Mouse (Mus musculus): Measurements from ENCODE around the gene Paf1.

DNA sequence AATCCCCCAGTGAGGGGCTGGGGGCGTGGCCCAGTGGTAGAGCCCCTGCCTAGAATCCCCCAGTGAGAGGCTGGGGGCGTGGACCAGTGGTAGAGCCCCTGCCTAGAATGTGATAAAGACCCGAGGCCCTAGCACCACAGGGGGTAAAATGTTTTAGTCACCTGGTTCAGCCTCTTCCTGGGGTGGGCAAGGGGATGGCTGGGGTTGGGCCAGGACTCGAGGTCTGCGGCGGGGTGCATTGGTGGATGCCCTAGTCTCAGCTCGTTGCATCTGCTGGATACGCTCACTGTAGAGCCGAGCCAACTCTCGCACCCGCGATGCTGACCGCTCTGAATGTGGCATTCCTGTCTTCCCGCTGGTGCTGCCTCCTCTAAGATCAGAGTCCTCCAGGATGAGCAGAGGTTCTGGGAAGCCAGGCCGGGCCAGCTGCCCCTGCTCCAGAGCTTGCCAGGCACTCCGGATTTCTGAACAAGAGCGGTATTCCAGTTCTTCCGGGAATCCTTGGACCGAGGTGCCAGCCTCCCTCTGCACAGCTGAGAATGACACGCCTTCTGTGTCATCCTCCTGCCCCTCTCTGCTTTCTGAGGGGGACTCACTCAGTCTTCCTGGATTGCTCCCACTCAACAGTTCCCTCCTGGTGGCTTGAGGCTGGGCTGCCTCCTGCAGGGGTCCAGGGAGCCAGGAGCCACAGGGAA, 31.0 kb upstream of the Paf1 start:
- TF ChIP-seq CTCF (IDR thresholded peaks at IDR 0.05; ENCODE audit: insufficient read depth, low read length): no peak
- TF ChIP-seq POLR2A (IDR thresholded peaks at IDR 0.05; ENCODE audit: borderline replicate concordance, extremely low read depth, low read depth, low read length): no peak

Data from lung, adult 2 months (tissue).